Mouse (Mus musculus): ENCODE data around the gene Tob2. TPM values are rescaled to one million over a fixed set of nuclear protein-coding genes. Genes with fewer than 3 reads are reported as not detected.

The Tob2 gene
- polyA plus RNA-seq, 1 experiment from 2014 or later: 15.6 TPM

GRCm38 (mm10) chr15:81885418-81885934 is 26.9 kb upstream of the Tob2 start:
- WGBS: 94% methylated on average over 3 of the region's 3 CpGs
- Histone ChIP-seq H3K27ac (no peak overlapping the region), H3K27me3 (ENCODE audit: insufficient read depth, poor library complexity, severe bottlenecking) (no peaks in the 10 kb centered on the region), H3K9me3 (no peaks in the 10 kb centered on the region), H3K4me3 (no peak overlapping the region), H3K36me3 (peaks cover 54% of the 10 kb centered on the region), H3K4me1 (peaks cover 10% of the 10 kb centered on the region)
- no peak for DNase-seq (ENCODE audit: low spot score)

- H3K4me1 ChIP-seq: peaks cover 27% of the 10 kb centered on the region
- no peak for DNase-seq (ENCODE audit: low spot score)
- no peaks in the 10 kb centered on the region for H3K27me3 ChIP-seq (ENCODE audit: insufficient read depth, poor library complexity, severe bottlenecking)
- no peak overlapping the region for H3K4me3 ChIP-seq
- no peaks in the 10 kb centered on the region for H3K9me3 ChIP-seq
- no peak overlapping the region for H3K27ac ChIP-seq
- peaks cover 27% of the 10 kb centered on the region for H3K36me3 ChIP-seq
- 87% methylated on average over 3 of the region's 3 CpGs for WGBS
Observed at GRCm38 (mm10) chr15:81882348-81882747, 23.8 kb upstream of the Tob2 start.

GRCm38 (mm10) chr15:81879531-81880401 is 21.2 kb upstream of the Tob2 start:
- Histone ChIP-seq H3K4me3 (peak overlapping the region; percentile 24; the same call in 1 of the 2 replicates), H3K27me3 (ENCODE audit: insufficient read depth, poor library complexity, severe bottlenecking) (no peaks in the 10 kb centered on the region), H3K27ac (peak overlapping the region; percentile 69; the same call in 1 of the 2 replicates), H3K36me3 (peaks cover 19% of the 10 kb centered on the region), H3K4me1 (peaks cover 27% of the 10 kb centered on the region), H3K9me3 (no peaks in the 10 kb centered on the region)
- no peak for DNase-seq (ENCODE audit: low spot score)
- 44% methylated on average over 5 of the region's 5 CpGs for WGBS

GRCm38 (mm10) chr15:81872262-81873136 is 13.9 kb upstream of the Tob2 start, which contains the start of gene Aco2:
Gene Aco2, plus strand, starts transcription at chr15:81872309.
- Histone ChIP-seq H3K4me3 (peak within 1 kb of the TSS; percentile 93), H3K4me1 (peaks cover 7% of the 10 kb centered on the region), H3K36me3 (peaks cover 34% of the 10 kb centered on the region), H3K27ac (peak within 1 kb of the TSS; percentile 98), H3K27me3 (ENCODE audit: insufficient read depth, poor library complexity, severe bottlenecking) (no peaks in the 10 kb centered on the region), H3K9me3 (no peaks in the 10 kb centered on the region)
- under 1% methylated on average over 53 of the region's 53 CpGs for WGBS
- peak; percentile 99 for DNase-seq (ENCODE audit: low spot score)

- under 1% methylated on average over 30 of the region's 30 CpGs for WGBS
- Histone ChIP-seq H3K9me3 (no peaks in the 10 kb centered on the region), H3K4me1 (peaks cover 7% of the 10 kb centered on the region), H3K27ac (peak within 1 kb of the TSS; percentile 98), H3K27me3 (ENCODE audit: insufficient read depth, poor library complexity, severe bottlenecking) (no peaks in the 10 kb centered on the region), H3K4me3 (peak within 1 kb of the TSS; percentile 93), H3K36me3 (peaks cover 42% of the 10 kb centered on the region)
- DNase-seq (ENCODE audit: low spot score): peak; percentile 97
Observed at GRCm38 (mm10) chr15:81871604-81872261, 13.1 kb upstream of the Tob2 start, which contains the start of gene Phf5a. Gene Phf5a, minus strand, starts transcription at chr15:81871911.

- no peak overlapping the region for H3K27ac ChIP-seq
- WGBS: 96% methylated on average over 5 of the region's 5 CpGs
- peaks cover 7% of the 10 kb centered on the region for H3K4me1 ChIP-seq
- no peaks in the 10 kb centered on the region for H3K27me3 ChIP-seq (ENCODE audit: insufficient read depth, poor library complexity, severe bottlenecking)
- H3K4me3 ChIP-seq: no peak overlapping the region
- no peaks in the 10 kb centered on the region for H3K9me3 ChIP-seq
- H3K36me3 ChIP-seq: peaks cover 59% of the 10 kb centered on the region
- no peak for DNase-seq (ENCODE audit: low spot score)
Observed at GRCm38 (mm10) chr15:81869985-81870384, 11.4 kb upstream of the Tob2 start.

- DNase-seq (ENCODE audit: low spot score): no peak
- H3K4me1 ChIP-seq: peaks cover 6% of the 10 kb centered on the region; the same call in 1 of the 2 replicates
- 84% methylated on average over 7 of the region's 7 CpGs for WGBS
- H3K27me3 ChIP-seq (ENCODE audit: insufficient read depth, poor library complexity, severe bottlenecking): no peaks in the 10 kb centered on the region
- peaks cover 54% of the 10 kb centered on the region for H3K36me3 ChIP-seq
- H3K9me3 ChIP-seq: no peaks in the 10 kb centered on the region
- no peak overlapping the region for H3K27ac ChIP-seq
- H3K4me3 ChIP-seq: no peak overlapping the region
Observed at GRCm38 (mm10) chr15:81864238-81864637, 5.6 kb upstream of the Tob2 start.

GRCm38 (mm10) chr15:81860471-81861135 is 2.0 kb upstream of the Tob2 start:
- peaks cover 18% of the 10 kb centered on the region for H3K36me3 ChIP-seq
- WGBS: 42% methylated on average over 8 of the region's 8 CpGs
- H3K4me3 ChIP-seq: peak overlapping the region; percentile 88
- H3K9me3 ChIP-seq: no peaks in the 10 kb centered on the region
- DNase-seq (ENCODE audit: low spot score): no peak
- no peaks in the 10 kb centered on the region for H3K27me3 ChIP-seq (ENCODE audit: insufficient read depth, poor library complexity, severe bottlenecking)
- H3K4me1 ChIP-seq: peaks cover 12% of the 10 kb centered on the region
- H3K27ac ChIP-seq: peak overlapping the region; percentile 95

GRCm38 (mm10) chr15:81859330-81860255 is 997 bp upstream of the Tob2 start:
- H3K36me3 ChIP-seq: peaks cover 10% of the 10 kb centered on the region; the same call in 1 of the 2 replicates

GRCm38 (mm10) chr15:81858138-81858516 is 469 bp downstream of the Tob2 start:
- H3K4me3 ChIP-seq: peak overlapping the region; percentile 88
- DNase-seq (ENCODE audit: low spot score): peak; percentile 94
- peaks cover 15% of the 10 kb centered on the region for H3K36me3 ChIP-seq
- H3K27ac ChIP-seq: peak overlapping the region; percentile 95
- peaks cover 18% of the 10 kb centered on the region for H3K4me1 ChIP-seq
- WGBS: under 1% methylated on average over 23 of the region's 23 CpGs
- H3K27me3 ChIP-seq (ENCODE audit: insufficient read depth, poor library complexity, severe bottlenecking): no peaks in the 10 kb centered on the region
- H3K9me3 ChIP-seq: no peaks in the 10 kb centered on the region

More at GRCm38 (mm10) chr15:81859330-81860255, 997 bp upstream of the Tob2 start:
- no peaks in the 10 kb centered on the region for H3K27me3 ChIP-seq (ENCODE audit: insufficient read depth, poor library complexity, severe bottlenecking)
- peak; percentile 98 for DNase-seq (ENCODE audit: low spot score)
- H3K4me1 ChIP-seq: peaks cover 18% of the 10 kb centered on the region
- no peaks in the 10 kb centered on the region for H3K9me3 ChIP-seq
- peak overlapping the region; percentile 95 for H3K27ac ChIP-seq
- WGBS: under 1% methylated on average over 39 of the region's 39 CpGs
- peak overlapping the region; percentile 88 for H3K4me3 ChIP-seq

GRCm38 (mm10) chr15:81857724-81858116 is 876 bp downstream of the Tob2 start:
- DNase-seq (ENCODE audit: low spot score): peak; percentile 84
- Histone ChIP-seq H3K27ac (peak overlapping the region; percentile 95), H3K27me3 (ENCODE audit: insufficient read depth, poor library complexity, severe bottlenecking) (no peaks in the 10 kb centered on the region), H3K4me1 (peaks cover 18% of the 10 kb centered on the region), H3K9me3 (no peaks in the 10 kb centered on the region), H3K4me3 (peak overlapping the region; percentile 88), H3K36me3 (peaks cover 19% of the 10 kb centered on the region)
- WGBS: 0% methylated on average over 33 of the region's 33 CpGs
